Mouse (Mus musculus): ENCODE data around the gene Adap1. TPM values are rescaled to one million over a fixed set of nuclear protein-coding genes. Genes with fewer than 3 reads are reported as not detected.
"Not testable (repeated sequence)": the region's sequence is repeated elsewhere in the genome, so short reads cannot be mapped to it uniquely, and the experiment has no call there.

Adap1 gene
- polyA plus RNA-seq, 1 experiment from 2014 or later, result 12.8 TPM

DNA sequence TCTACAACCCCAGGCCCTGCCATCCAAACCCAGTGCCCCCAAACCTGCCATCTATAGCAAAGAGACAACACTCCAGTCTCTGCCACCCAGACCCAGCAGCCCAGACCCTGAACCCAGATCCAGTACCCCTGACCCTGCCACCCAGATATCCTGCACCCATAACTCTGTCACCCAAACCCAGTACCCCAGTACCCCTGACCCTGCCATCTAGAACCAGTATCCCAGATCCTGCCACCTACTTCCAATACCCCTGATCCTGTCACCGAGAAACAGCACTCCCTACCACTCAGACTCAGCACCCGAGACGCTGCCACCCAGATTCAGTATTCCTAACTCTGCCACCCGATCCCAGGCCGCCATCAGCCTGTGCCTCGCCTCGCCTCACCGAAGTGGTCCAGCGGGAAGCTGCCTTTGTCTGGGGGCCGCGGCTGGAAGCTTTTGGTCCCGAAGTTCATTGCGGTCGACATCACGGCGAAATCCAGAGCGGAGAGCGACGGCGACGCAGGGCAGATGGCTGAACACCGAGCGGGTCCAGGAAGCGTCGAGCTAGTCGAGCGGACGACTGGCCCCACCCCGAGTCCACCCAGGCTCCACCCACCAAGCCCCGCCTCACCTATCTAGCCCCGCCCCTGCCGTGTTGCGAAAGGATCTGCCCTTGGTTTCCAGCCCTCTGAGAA, 19.4 kb upstream of the Adap1 start:
- peaks cover 29% of the 10 kb centered on the region for H3K36me3 ChIP-seq (ENCODE audit: control insufficient read depth, insufficient read depth, low read length)
- ATAC-seq, result peak; percentile 91
- peaks cover 8% of the 10 kb centered on the region for H3K4me1 ChIP-seq (ENCODE audit: control insufficient read depth, insufficient read depth, low read length)
- H3K27ac ChIP-seq (ENCODE audit: low read depth, low read length), result peak overlapping the region; percentile 76
- H3K27me3 ChIP-seq (replicated peaks; ENCODE audit: control insufficient read depth, insufficient read depth, low read length), result no peaks in the 10 kb centered on the region
- under 1% methylated on average over 33 of the region's 33 CpGs for WGBS
- H3K9ac ChIP-seq (ENCODE audit: low read length), result peak overlapping the region; percentile 94
- H3K4me2 ChIP-seq (ENCODE audit: low read length), result peak overlapping the region; percentile 98
- DNase-seq (ENCODE audit: low spot score), result peak; percentile 94
- no peaks in the 10 kb centered on the region for H3K9me3 ChIP-seq (replicated peaks; ENCODE audit: control insufficient read depth, low read length)
- H3K4me3 ChIP-seq (ENCODE audit: low read depth, low read length), result peak overlapping the region; percentile 85

GRCm38 (mm10) chr5:139344021-139344686, 18.7 kb upstream of the Adap1 start:
- Histone ChIP-seq H3K27ac (ENCODE audit: low read depth, low read length) (peak overlapping the region; percentile 76; the same call in 1 of the 2 replicates), H3K4me3 (ENCODE audit: low read depth, low read length) (peak overlapping the region; percentile 85), H3K27me3 (replicated peaks; ENCODE audit: control insufficient read depth, insufficient read depth, low read length) (no peaks in the 10 kb centered on the region), H3K4me1 (ENCODE audit: control insufficient read depth, insufficient read depth, low read length) (peaks cover 8% of the 10 kb centered on the region), H3K9ac (ENCODE audit: low read length) (peak overlapping the region; percentile 94), H3K36me3 (ENCODE audit: control insufficient read depth, insufficient read depth, low read length) (peaks cover 35% of the 10 kb centered on the region), H3K4me2 (ENCODE audit: low read length) (peak overlapping the region; percentile 98), H3K9me3 (replicated peaks; ENCODE audit: control insufficient read depth, low read length) (no peaks in the 10 kb centered on the region)
- DNase-seq (ENCODE audit: low spot score), result peak; percentile 86
- ATAC-seq, result peak; percentile 84
- WGBS, result 8% methylated on average over 12 of the region's 12 CpGs

DNA sequence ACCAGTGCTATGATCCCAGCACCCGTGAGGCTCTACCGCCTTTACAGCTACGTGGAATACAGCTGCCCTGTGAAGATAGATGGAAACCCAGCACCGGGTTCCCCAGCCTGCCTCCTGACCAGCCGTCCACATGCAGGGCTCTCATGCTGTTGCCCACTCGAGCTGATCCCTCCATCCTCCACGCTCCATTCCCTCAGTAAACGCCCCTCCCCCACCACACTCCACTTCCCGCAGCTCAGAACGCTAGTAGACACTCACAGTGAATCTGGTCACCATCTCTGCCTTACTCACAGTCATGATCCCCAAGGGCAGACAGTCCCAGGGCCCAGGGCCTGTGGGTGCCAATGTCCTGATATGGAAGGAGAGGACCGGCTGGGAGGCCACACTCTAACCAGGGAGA, 13.5 kb upstream of the Adap1 start:
- H3K36me3 ChIP-seq (ENCODE audit: control insufficient read depth, insufficient read depth, low read length), result peaks cover 78% of the 10 kb centered on the region

GRCm38 (mm10) chr5:139338403-139338802, 13.0 kb upstream of the Adap1 start:
- no peak for DNase-seq (ENCODE audit: low spot score)
- no peaks in the 10 kb centered on the region for H3K4me1 ChIP-seq (ENCODE audit: control insufficient read depth, insufficient read depth, low read length)
- 89% methylated on average over 3 of the region's 3 CpGs for WGBS
- H3K9ac ChIP-seq (ENCODE audit: low read length), result no peak overlapping the region
- no peak overlapping the region for H3K4me2 ChIP-seq (ENCODE audit: low read length)
- H3K36me3 ChIP-seq (ENCODE audit: control insufficient read depth, insufficient read depth, low read length), result peaks cover 78% of the 10 kb centered on the region
- no peaks in the 10 kb centered on the region for H3K27me3 ChIP-seq (replicated peaks; ENCODE audit: control insufficient read depth, insufficient read depth, low read length)
- no peak overlapping the region for H3K4me3 ChIP-seq (ENCODE audit: low read depth, low read length)
- H3K9me3 ChIP-seq (replicated peaks; ENCODE audit: control insufficient read depth, low read length), result no peaks in the 10 kb centered on the region
- no peak for ATAC-seq
- no peak overlapping the region for H3K27ac ChIP-seq (ENCODE audit: low read depth, low read length)

More for the DNA sequence above, 13.5 kb upstream of the Adap1 start:
- Histone ChIP-seq H3K27me3 (replicated peaks; ENCODE audit: control insufficient read depth, insufficient read depth, low read length) (no peaks in the 10 kb centered on the region), H3K27ac (ENCODE audit: low read depth, low read length) (no peak overlapping the region), H3K9ac (ENCODE audit: low read length) (no peak overlapping the region), H3K4me1 (ENCODE audit: control insufficient read depth, insufficient read depth, low read length) (peaks cover 3% of the 10 kb centered on the region), H3K4me3 (ENCODE audit: low read depth, low read length) (no peak overlapping the region), H3K4me2 (ENCODE audit: low read length) (no peak overlapping the region), H3K9me3 (replicated peaks; ENCODE audit: control insufficient read depth, low read length) (no peaks in the 10 kb centered on the region)
- WGBS, result 86% methylated on average over 11 of the region's 11 CpGs
- DNase-seq (ENCODE audit: low spot score) (no peak), ATAC-seq (no peak)

DNA sequence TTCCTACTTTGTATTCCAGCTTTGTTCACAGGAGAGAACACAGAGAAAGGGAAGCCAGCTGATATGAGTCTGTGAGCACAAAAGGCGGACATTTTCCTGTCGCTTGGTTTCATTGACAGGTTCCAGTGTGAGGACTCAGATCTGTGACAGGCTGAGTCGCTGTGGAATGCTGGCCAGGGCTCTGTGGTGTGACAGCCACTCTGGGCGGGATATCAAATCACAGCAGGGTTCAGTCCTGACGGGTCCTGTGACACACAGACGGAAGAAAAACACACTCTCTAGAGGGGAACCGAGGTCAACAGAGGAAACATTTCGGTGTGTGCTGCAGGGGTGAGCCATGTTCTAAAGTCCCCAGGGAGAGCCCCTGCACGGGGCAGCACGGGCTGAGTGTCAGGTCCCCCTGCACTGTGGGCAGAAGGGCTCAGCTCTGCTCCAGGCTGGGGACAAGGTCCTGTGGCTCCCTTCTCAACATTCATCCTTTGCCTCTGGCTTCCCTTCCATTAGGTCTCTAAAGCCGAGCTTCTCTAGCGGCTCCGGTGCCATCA, 12.5 kb upstream of the Adap1 start:
- Histone ChIP-seq H3K27me3 (replicated peaks; ENCODE audit: control insufficient read depth, insufficient read depth, low read length) (no peaks in the 10 kb centered on the region), H3K9ac (ENCODE audit: low read length) (no peak overlapping the region), H3K4me2 (ENCODE audit: low read length) (no peak overlapping the region), H3K4me1 (ENCODE audit: control insufficient read depth, insufficient read depth, low read length) (no peaks in the 10 kb centered on the region), H3K27ac (ENCODE audit: low read depth, low read length) (no peak overlapping the region), H3K36me3 (ENCODE audit: control insufficient read depth, insufficient read depth, low read length) (peaks cover 76% of the 10 kb centered on the region), H3K4me3 (ENCODE audit: low read depth, low read length) (no peak overlapping the region), H3K9me3 (replicated peaks; ENCODE audit: control insufficient read depth, low read length) (no peaks in the 10 kb centered on the region)
- WGBS, result 85% methylated on average over 13 of the region's 13 CpGs
- ATAC-seq (no peak), DNase-seq (ENCODE audit: low spot score) (no peak)

GRCm38 (mm10) chr5:139335634-139336033, 10.2 kb upstream of the Adap1 start:
- Histone ChIP-seq H3K27ac (ENCODE audit: low read depth, low read length) (no peak overlapping the region), H3K4me1 (ENCODE audit: control insufficient read depth, insufficient read depth, low read length) (no peaks in the 10 kb centered on the region), H3K9me3 (replicated peaks; ENCODE audit: control insufficient read depth, low read length) (no peaks in the 10 kb centered on the region), H3K4me2 (ENCODE audit: low read length) (no peak overlapping the region), H3K27me3 (replicated peaks; ENCODE audit: control insufficient read depth, insufficient read depth, low read length) (no peaks in the 10 kb centered on the region), H3K4me3 (ENCODE audit: low read depth, low read length) (no peak overlapping the region), H3K9ac (ENCODE audit: low read length) (no peak overlapping the region), H3K36me3 (ENCODE audit: control insufficient read depth, insufficient read depth, low read length) (peaks cover 57% of the 10 kb centered on the region)
- ATAC-seq (peak; percentile 38; the same call in 1 of the 2 replicates), DNase-seq (ENCODE audit: low spot score) (no peak)
- 88% methylated on average over 4 of the region's 4 CpGs for WGBS

- H3K4me1 ChIP-seq (ENCODE audit: control insufficient read depth, insufficient read depth, low read length); H3K4me2 ChIP-seq (ENCODE audit: low read length); ATAC-seq; H3K27ac ChIP-seq (ENCODE audit: low read depth, low read length); H3K9ac ChIP-seq (ENCODE audit: low read length); DNase-seq (ENCODE audit: low spot score); H3K27me3 ChIP-seq (replicated peaks; ENCODE audit: control insufficient read depth, insufficient read depth, low read length); H3K9me3 ChIP-seq (replicated peaks; ENCODE audit: control insufficient read depth, low read length); H3K4me3 ChIP-seq (ENCODE audit: low read depth, low read length): not testable (repeated sequence)
- peaks cover 45% of the 10 kb centered on the region for H3K36me3 ChIP-seq (ENCODE audit: control insufficient read depth, insufficient read depth, low read length)
- WGBS, result 84% methylated on average over 10 of the region's 10 CpGs
Observed at GRCm38 (mm10) chr5:139334394-139334793, 9.0 kb upstream of the Adap1 start.

GRCm38 (mm10) chr5:139333301-139334013, 8.0 kb upstream of the Adap1 start:
- no peak for ATAC-seq
- no peak overlapping the region for H3K4me2 ChIP-seq (ENCODE audit: low read length)
- no peak overlapping the region for H3K9ac ChIP-seq (ENCODE audit: low read length)
- no peak for DNase-seq (ENCODE audit: low spot score)
- H3K4me1 ChIP-seq (ENCODE audit: control insufficient read depth, insufficient read depth, low read length), result no peaks in the 10 kb centered on the region
- no peak overlapping the region for H3K27ac ChIP-seq (ENCODE audit: low read depth, low read length)
- H3K27me3 ChIP-seq (replicated peaks; ENCODE audit: control insufficient read depth, insufficient read depth, low read length), result no peaks in the 10 kb centered on the region
- peaks cover 36% of the 10 kb centered on the region for H3K36me3 ChIP-seq (ENCODE audit: control insufficient read depth, insufficient read depth, low read length)
- H3K9me3 ChIP-seq (replicated peaks; ENCODE audit: control insufficient read depth, low read length), result no peaks in the 10 kb centered on the region
- H3K4me3 ChIP-seq (ENCODE audit: low read depth, low read length), result no peak overlapping the region
- 85% methylated on average over 16 of the region's 16 CpGs for WGBS

All from forebrain, embryonic 14.5 days (tissue).